Mouse (Mus musculus): Measurements from ENCODE around the gene Naaladl2. TPM values are rescaled to one million over a fixed set of nuclear protein-coding genes. Genes with fewer than 3 reads are reported as not detected.
"Not testable (repeated sequence)": the region's sequence is repeated elsewhere in the genome, so short reads cannot be mapped to it uniquely, and the experiment has no call there.

Naaladl2 gene
- polyA plus RNA-seq, 1 experiment from 2014 or later = 6.4 TPM

DNA sequence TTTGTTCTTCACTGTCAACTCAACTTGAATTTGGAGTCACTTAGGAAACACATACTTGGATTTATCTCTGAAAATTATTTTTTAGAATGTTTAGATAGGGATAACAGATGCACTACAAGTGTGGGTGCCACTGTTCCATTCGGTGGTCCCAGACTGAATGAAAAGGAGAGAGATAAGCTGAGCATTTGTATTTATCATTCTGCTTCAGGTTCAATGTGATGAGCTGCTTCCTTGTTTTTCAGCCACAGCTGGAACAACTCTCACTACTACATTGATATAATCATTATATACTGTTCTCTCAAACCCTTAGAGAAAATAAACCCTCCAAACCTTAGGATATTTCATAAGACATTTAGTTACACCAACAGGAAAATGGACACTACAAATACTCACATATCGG, 918.6 kb downstream of the Naaladl2 start:
- no peaks in the 10 kb centered on the region for H3K36me3 ChIP-seq (ENCODE audit: control insufficient read depth, insufficient read depth, low read length)
- no peaks in the 10 kb centered on the region for H3K9me3 ChIP-seq (ENCODE audit: control insufficient read depth, low read depth, low read length)
- no peak for ATAC-seq (ENCODE audit: insufficient number of reproducible peaks, insufficient read depth, low FRiP score, low read depth)
- H3K4me3 ChIP-seq (ENCODE audit: low read depth, low read length) = no peak overlapping the region
- H3K4me2 ChIP-seq (replicated peaks; ENCODE audit: low read depth, low read length) = no peak overlapping the region
- 74% methylated on average over 2 of the region's 2 CpGs for WGBS
- no peaks in the 10 kb centered on the region for H3K4me1 ChIP-seq (ENCODE audit: control insufficient read depth, insufficient read depth, low read length)
- no peak overlapping the region for H3K9ac ChIP-seq (replicated peaks; ENCODE audit: low read depth, low read length)
- H3K27me3 ChIP-seq (ENCODE audit: control insufficient read depth, insufficient read depth, low read length) = no peaks in the 10 kb centered on the region
- no peak overlapping the region for H3K27ac ChIP-seq (ENCODE audit: low read length)

DNA sequence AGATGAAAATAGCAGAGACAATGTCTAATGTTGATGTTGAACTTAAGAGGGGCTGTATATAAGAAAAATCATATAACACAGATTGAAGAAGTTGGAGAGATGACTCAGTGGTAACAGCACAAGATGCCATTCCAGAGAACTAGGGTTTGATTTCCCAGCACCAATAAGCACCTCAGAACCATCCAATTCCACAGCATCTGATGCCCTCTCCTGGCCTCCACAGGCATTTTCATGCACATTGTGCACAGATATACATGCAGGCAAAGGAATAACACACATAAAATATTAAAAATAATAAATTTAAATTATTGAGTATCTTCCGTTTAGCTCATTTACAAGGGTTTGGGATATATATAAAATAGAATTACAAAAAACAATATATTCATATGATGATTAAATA, 926.6 kb downstream of the Naaladl2 start:
- H3K27me3 ChIP-seq (ENCODE audit: control insufficient read depth, insufficient read depth, low read length) = no peaks in the 10 kb centered on the region
- no peak overlapping the region for H3K9ac ChIP-seq (replicated peaks; ENCODE audit: low read depth, low read length)
- WGBS = 96% methylated on average over 1 of the region's 1 CpGs
- no peak overlapping the region for H3K4me2 ChIP-seq (replicated peaks; ENCODE audit: low read depth, low read length)
- H3K4me3 ChIP-seq (ENCODE audit: low read depth, low read length) = no peak overlapping the region
- no peak for ATAC-seq (ENCODE audit: insufficient number of reproducible peaks, insufficient read depth, low FRiP score, low read depth)
- no peaks in the 10 kb centered on the region for H3K36me3 ChIP-seq (ENCODE audit: control insufficient read depth, insufficient read depth, low read length)
- no peak overlapping the region for H3K27ac ChIP-seq (ENCODE audit: low read length)
- no peaks in the 10 kb centered on the region for H3K4me1 ChIP-seq (ENCODE audit: control insufficient read depth, insufficient read depth, low read length)
- no peaks in the 10 kb centered on the region for H3K9me3 ChIP-seq (ENCODE audit: control insufficient read depth, low read depth, low read length)

- no peak for ATAC-seq (ENCODE audit: insufficient number of reproducible peaks, insufficient read depth, low FRiP score, low read depth)
- Histone ChIP-seq H3K9me3 (ENCODE audit: control insufficient read depth, low read depth, low read length) (no peaks in the 10 kb centered on the region), H3K9ac (replicated peaks; ENCODE audit: low read depth, low read length) (no peak overlapping the region), H3K4me2 (replicated peaks; ENCODE audit: low read depth, low read length) (no peak overlapping the region), H3K36me3 (ENCODE audit: control insufficient read depth, insufficient read depth, low read length) (no peaks in the 10 kb centered on the region), H3K27me3 (ENCODE audit: control insufficient read depth, insufficient read depth, low read length) (no peaks in the 10 kb centered on the region), H3K4me3 (ENCODE audit: low read depth, low read length) (no peak overlapping the region), H3K27ac (ENCODE audit: low read length) (no peak overlapping the region), H3K4me1 (ENCODE audit: control insufficient read depth, insufficient read depth, low read length) (no peaks in the 10 kb centered on the region)
These were observed 977.5 kb downstream of the Naaladl2 start for GRCm38 (mm10) chr3:24166531-24166930.

GRCm38 (mm10) chr3:24163992-24164391, 980.1 kb downstream of the Naaladl2 start:
- Histone ChIP-seq H3K4me3 (ENCODE audit: low read depth, low read length) (no peak overlapping the region), H3K27me3 (ENCODE audit: control insufficient read depth, insufficient read depth, low read length) (no peaks in the 10 kb centered on the region), H3K36me3 (ENCODE audit: control insufficient read depth, insufficient read depth, low read length) (no peaks in the 10 kb centered on the region), H3K4me2 (replicated peaks; ENCODE audit: low read depth, low read length) (no peak overlapping the region), H3K9me3 (ENCODE audit: control insufficient read depth, low read depth, low read length) (no peaks in the 10 kb centered on the region), H3K9ac (replicated peaks; ENCODE audit: low read depth, low read length) (no peak overlapping the region), H3K27ac (ENCODE audit: low read length) (no peak overlapping the region), H3K4me1 (ENCODE audit: control insufficient read depth, insufficient read depth, low read length) (no peaks in the 10 kb centered on the region)
- ATAC-seq (ENCODE audit: insufficient number of reproducible peaks, insufficient read depth, low FRiP score, low read depth) = no peak

DNA sequence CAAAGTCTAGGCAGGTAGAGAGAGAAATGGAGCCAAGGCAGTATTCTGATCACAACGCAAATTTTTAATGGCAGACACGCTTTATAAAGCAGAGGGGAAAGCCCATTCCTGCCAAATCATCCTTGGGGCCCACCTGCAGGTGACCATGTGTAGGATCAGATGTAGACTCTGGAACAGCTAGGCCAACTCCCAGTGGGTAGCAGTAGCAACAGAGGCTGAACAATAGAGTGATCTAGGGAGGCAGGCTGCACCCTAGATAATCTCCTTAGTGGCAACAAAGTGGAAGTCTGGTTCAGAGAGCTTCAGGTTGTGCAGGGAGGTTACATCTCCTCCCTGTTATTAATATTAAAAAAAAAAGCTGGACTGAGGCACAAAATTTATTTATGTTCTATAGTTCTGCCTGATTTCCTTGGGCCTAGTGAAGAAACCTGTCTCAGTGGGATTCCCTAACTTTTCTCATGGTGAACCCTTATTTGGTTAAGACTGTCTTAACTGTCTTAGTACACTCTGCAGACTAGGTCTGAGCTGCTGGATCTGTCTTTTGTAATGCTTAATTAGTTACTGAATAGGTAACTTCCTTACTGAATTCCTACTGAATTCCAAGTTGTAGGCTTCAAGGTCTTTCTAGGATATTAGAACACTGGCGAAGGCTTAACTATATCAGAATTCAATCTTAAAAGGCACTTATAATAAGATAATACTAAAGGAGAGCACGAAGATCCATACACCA, 992.8 kb downstream of the Naaladl2 start:
- H3K27ac ChIP-seq (ENCODE audit: low read length); H3K4me2 ChIP-seq (replicated peaks; ENCODE audit: low read depth, low read length); ATAC-seq (ENCODE audit: insufficient number of reproducible peaks, insufficient read depth, low FRiP score, low read depth); H3K36me3 ChIP-seq (ENCODE audit: control insufficient read depth, insufficient read depth, low read length); H3K4me1 ChIP-seq (ENCODE audit: control insufficient read depth, insufficient read depth, low read length); H3K27me3 ChIP-seq (ENCODE audit: control insufficient read depth, insufficient read depth, low read length); H3K9me3 ChIP-seq (ENCODE audit: control insufficient read depth, low read depth, low read length); H3K4me3 ChIP-seq (ENCODE audit: low read depth, low read length); H3K9ac ChIP-seq (replicated peaks; ENCODE audit: low read depth, low read length): not testable (repeated sequence)
- 77% methylated on average over 4 of the region's 4 CpGs for WGBS

GRCm38 (mm10) chr3:24142808-24143207, 1001.3 kb downstream of the Naaladl2 start:
- no peak overlapping the region for H3K9ac ChIP-seq (replicated peaks; ENCODE audit: low read depth, low read length)
- H3K36me3 ChIP-seq (ENCODE audit: control insufficient read depth, insufficient read depth, low read length) = no peaks in the 10 kb centered on the region
- no peak for ATAC-seq (ENCODE audit: insufficient number of reproducible peaks, insufficient read depth, low FRiP score, low read depth)
- no peaks in the 10 kb centered on the region for H3K9me3 ChIP-seq (ENCODE audit: control insufficient read depth, low read depth, low read length)
- no peaks in the 10 kb centered on the region for H3K4me1 ChIP-seq (ENCODE audit: control insufficient read depth, insufficient read depth, low read length)
- WGBS = 83% methylated on average over 1 of the region's 1 CpGs
- no peak overlapping the region for H3K4me2 ChIP-seq (replicated peaks; ENCODE audit: low read depth, low read length)
- no peak overlapping the region for H3K27ac ChIP-seq (ENCODE audit: low read length)
- H3K27me3 ChIP-seq (ENCODE audit: control insufficient read depth, insufficient read depth, low read length) = no peaks in the 10 kb centered on the region
- no peak overlapping the region for H3K4me3 ChIP-seq (ENCODE audit: low read depth, low read length)

- Histone ChIP-seq H3K4me1 (ENCODE audit: control insufficient read depth, insufficient read depth, low read length) (no peaks in the 10 kb centered on the region), H3K9ac (replicated peaks; ENCODE audit: low read depth, low read length) (no peak overlapping the region), H3K27me3 (ENCODE audit: control insufficient read depth, insufficient read depth, low read length) (no peaks in the 10 kb centered on the region), H3K4me2 (replicated peaks; ENCODE audit: low read depth, low read length) (no peak overlapping the region), H3K36me3 (ENCODE audit: control insufficient read depth, insufficient read depth, low read length) (no peaks in the 10 kb centered on the region), H3K4me3 (ENCODE audit: low read depth, low read length) (no peak overlapping the region), H3K9me3 (ENCODE audit: control insufficient read depth, low read depth, low read length) (no peaks in the 10 kb centered on the region), H3K27ac (ENCODE audit: low read length) (no peak overlapping the region)
- WGBS = 82% methylated on average over 1 of the region's 1 CpGs
- no peak for ATAC-seq (ENCODE audit: insufficient number of reproducible peaks, insufficient read depth, low FRiP score, low read depth)
These were observed 1006.1 kb downstream of the Naaladl2 start for GRCm38 (mm10) chr3:24138002-24138401.

DNA sequence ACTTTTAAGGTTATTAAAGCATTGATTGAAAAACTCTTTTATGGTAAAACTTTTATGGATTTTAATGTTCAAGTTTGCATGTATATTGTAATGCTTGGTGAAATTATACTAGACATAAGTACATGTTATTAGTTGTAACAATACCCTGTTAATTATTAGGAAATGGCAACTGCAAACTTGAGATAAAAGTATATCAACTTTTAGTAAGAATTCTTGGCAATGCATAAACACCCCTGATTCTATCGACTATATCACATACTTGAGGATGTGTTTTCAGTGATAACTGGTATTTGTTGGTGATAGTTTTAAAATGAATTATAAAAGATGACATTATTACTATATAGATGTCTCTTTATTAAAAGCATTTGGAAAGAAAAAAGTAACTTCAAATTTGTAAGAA, 1017.9 kb downstream of the Naaladl2 start:
- Histone ChIP-seq H3K36me3 (ENCODE audit: control insufficient read depth, insufficient read depth, low read length) (no peaks in the 10 kb centered on the region), H3K4me2 (replicated peaks; ENCODE audit: low read depth, low read length) (no peak overlapping the region), H3K9ac (replicated peaks; ENCODE audit: low read depth, low read length) (no peak overlapping the region), H3K9me3 (ENCODE audit: control insufficient read depth, low read depth, low read length) (no peaks in the 10 kb centered on the region), H3K4me3 (ENCODE audit: low read depth, low read length) (no peak overlapping the region), H3K27ac (ENCODE audit: low read length) (no peak overlapping the region), H3K27me3 (ENCODE audit: control insufficient read depth, insufficient read depth, low read length) (no peaks in the 10 kb centered on the region), H3K4me1 (ENCODE audit: control insufficient read depth, insufficient read depth, low read length) (no peaks in the 10 kb centered on the region)
- WGBS = 82% methylated on average over 1 of the region's 1 CpGs
- no peak for ATAC-seq (ENCODE audit: insufficient number of reproducible peaks, insufficient read depth, low FRiP score, low read depth)

DNA sequence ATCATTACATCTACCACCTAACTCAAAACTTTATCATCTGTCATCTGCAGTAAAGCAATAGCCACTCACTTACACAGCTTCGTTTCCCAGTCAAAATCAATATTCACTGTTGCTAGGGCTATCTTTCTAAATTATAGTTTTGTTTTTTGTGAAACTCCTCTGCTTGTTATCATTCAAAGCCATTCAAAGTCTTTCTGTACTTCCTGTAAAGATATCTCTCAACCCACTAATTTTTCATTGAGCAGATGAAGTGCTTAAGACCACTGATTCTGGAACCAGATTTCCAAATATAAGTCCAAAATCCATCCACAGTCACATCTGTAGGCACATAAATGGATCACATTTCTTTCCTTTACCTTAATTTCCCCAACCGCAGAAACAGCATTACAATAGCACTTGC, 1020.0 kb downstream of the Naaladl2 start:
- Histone ChIP-seq H3K9ac (replicated peaks; ENCODE audit: low read depth, low read length) (no peak overlapping the region), H3K27ac (ENCODE audit: low read length) (no peak overlapping the region), H3K4me1 (ENCODE audit: control insufficient read depth, insufficient read depth, low read length) (no peaks in the 10 kb centered on the region), H3K4me3 (ENCODE audit: low read depth, low read length) (no peak overlapping the region), H3K27me3 (ENCODE audit: control insufficient read depth, insufficient read depth, low read length) (no peaks in the 10 kb centered on the region), H3K4me2 (replicated peaks; ENCODE audit: low read depth, low read length) (no peak overlapping the region), H3K9me3 (ENCODE audit: control insufficient read depth, low read depth, low read length) (no peaks in the 10 kb centered on the region), H3K36me3 (ENCODE audit: control insufficient read depth, insufficient read depth, low read length) (no peaks in the 10 kb centered on the region)
- WGBS = 86% methylated on average over 2 of the region's 2 CpGs
- no peak for ATAC-seq (ENCODE audit: insufficient number of reproducible peaks, insufficient read depth, low FRiP score, low read depth)
